Mouse (Mus musculus) hematopoietic stem cell, adult 5-6 weeks (primary cell): Measurements from ENCODE around the gene Hist1h2ag. TPM values are rescaled to one million over a fixed set of nuclear protein-coding genes. Genes with fewer than 3 reads are reported as not detected.
"Not testable (repeated sequence)": the region's sequence is repeated elsewhere in the genome, so short reads cannot be mapped to it uniquely, and the experiment has no call there.

ENCODE experiments used
- ATAC-seq, 2 experiments: fragments of 125-278 bp in 1 of 2; replicated peaks in 1 of 2; 2 replicates each; pipeline ENCODE4 v1.8.0; 2016 to 2017; ENCODE audit warnings: inconsistent platforms in 2 of 2, mild to moderate bottlenecking in 2 of 2, moderate number of reproducible peaks in 2 of 2, low read depth in 1 of 2, moderate TSS enrichment in 1 of 2; ENCODE audit not compliant: low FRiP score in 2 of 2, poor library complexity in 2 of 2, severe bottlenecking in 2 of 2, insufficient read depth in 1 of 2, low TSS enrichment in 1 of 2
- total RNA-seq: library from RNA; stranded (forward); fragments of 172-1452, 232-1000 nt; gene quantifications from 2 replicates; pipeline ENCODE4 v1.2.3, GENCODE M21; 2017

Hist1h2ag gene
- 548 and 583 TPM in 2 replicates for total RNA-seq

DNA sequence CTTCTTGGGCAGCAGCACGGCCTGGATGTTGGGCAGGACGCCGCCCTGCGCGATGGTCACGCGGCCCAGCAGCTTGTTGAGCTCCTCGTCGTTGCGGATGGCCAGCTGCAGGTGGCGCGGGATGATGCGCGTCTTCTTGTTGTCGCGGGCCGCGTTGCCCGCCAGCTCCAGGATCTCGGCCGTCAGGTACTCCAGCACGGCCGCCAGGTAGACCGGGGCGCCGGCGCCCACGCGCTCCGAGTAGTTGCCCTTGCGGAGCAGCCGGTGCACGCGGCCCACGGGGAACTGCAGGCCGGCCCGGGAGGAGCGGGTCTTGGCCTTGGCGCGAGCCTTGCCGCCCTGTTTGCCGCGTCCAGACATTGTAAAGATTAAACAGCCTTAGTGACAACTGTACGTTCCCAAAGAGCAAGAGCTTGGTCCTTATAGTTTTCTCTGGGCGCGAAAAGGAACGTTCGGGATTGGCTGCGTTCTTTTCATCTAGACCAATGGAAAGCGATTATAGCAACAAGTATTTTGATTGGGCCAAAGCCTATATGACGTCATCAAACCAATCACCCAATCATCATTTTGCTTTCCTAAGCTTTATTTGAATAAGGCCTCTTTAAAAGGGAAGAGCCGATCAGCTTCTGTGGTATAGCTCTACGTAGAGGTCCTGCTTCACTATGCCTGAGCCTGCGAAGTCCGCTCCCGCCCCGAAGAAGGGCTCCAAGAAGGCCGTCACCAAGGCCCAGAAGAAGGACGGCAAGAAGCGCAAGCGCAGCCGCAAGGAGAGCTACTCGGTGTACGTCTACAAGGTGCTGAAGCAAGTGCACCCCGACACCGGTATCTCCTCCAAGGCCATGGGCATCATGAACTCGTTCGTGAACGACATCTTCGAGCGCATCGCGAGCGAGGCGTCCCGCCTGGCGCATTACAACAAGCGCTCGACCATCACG, at the start of gene Hist1h2ag, which contains the start of gene Hist1h2bj:
TSS of gene Hist1h2ag (minus strand) at position 377 of the 935 bp plus-strand sequence.
TSS of gene Hist1h2bj (plus strand) at position 647 of the 935 bp plus-strand sequence.
- ATAC-seq, result peak; percentile 79 to 86

GRCm38 (mm10) chr13:22084140-22084539, 41.4 kb upstream of the Hist1h2ag start, which contains the start of gene Vmn1r188:
TSS of gene Vmn1r188 (plus strand) at chr13:22084440.
- ATAC-seq, result not testable (repeated sequence)

DNA sequence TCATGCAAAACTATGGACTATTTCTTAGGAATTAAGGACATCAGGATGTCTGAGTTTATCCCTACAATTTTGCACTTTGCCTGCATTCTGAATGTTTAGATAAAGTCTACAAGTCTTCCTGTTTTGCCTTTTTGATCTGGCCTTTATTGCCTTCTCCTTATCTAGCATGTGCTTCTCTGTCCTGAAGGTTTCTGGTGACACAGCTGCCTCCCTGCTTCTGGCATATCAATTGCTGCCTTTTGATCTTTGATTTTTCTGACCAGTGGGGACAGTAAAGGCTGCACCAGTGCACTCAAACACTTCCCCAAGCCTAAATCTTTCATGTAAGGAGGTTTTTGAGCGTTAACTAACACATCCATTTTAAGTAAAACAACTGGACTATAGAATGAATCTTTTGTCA, 20.7 kb upstream of the Hist1h2ag start:
- no peak for ATAC-seq

DNA sequence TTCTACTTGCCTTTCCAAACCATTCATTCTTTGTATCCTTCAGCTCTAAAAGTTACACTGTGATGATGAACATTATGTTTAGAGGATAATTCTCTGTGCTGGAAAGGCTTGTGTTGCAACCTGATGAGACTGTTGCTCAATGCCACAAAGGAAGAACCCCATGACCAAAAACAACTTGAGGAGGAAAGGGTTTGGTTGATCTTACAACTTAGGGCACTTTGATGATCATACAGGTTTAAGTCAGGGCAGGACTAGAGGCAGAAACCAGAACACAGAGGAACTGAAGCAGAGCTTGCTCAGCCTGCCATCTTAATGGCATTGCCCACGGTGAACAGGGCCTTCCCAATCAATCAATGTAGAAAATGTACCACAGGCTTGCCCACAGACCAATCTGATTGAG, 18.7 kb upstream of the Hist1h2ag start:
- ATAC-seq, result no peak

DNA sequence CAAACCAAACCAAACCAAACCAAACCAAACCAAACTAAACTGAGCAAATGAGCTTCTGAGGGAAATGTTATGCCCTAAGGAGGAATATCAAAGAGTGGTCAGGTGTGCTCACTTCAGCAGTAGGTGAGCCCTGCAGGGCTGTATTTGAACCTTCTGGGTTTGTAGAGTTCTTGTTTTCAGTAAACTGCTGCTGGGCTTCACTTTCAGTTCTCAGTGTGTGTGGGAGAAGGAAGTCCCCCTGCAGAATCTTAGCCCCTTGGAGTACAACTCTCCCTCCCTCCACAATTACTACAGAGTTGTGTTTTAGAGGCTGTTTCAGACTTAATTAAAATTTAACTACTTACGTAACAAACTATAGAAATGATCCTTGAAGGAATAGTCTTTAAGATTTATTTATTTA, 11.0 kb upstream of the Hist1h2ag start:
- no peak for ATAC-seq

DNA sequence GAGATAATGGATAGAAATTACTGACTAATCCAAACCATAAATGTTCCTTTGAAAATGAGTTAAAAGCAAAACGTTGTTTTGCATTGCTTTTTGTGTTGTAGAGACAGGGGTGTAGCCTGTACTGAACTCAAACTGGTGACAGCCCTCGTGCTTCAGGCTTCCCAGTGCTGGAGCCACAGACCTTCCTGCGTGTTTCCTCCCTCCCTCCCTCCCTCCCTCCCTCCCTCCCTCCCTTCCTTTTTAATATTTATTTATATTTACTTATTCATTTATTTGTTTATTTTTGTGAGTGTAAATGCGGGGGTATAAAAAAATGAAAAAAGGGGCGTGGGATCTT, 8.7 kb upstream of the Hist1h2ag start:
- ATAC-seq, result no peak

- peak; percentile 95 to 96 for ATAC-seq
Observed at GRCm38 (mm10) chr13:22050591-22051522, 8.1 kb upstream of the Hist1h2ag start.

- ATAC-seq, result peak; percentile 18 to 38; a peak in 2 of 4 replicates
Observed at GRCm38 (mm10) chr13:22049737-22050440, 7.1 kb upstream of the Hist1h2ag start.

GRCm38 (mm10) chr13:22049041-22049440, 6.3 kb upstream of the Hist1h2ag start:
- no peak for ATAC-seq

- no peak for ATAC-seq
Observed at GRCm38 (mm10) chr13:22045311-22045710, 2.6 kb upstream of the Hist1h2ag start.

DNA sequence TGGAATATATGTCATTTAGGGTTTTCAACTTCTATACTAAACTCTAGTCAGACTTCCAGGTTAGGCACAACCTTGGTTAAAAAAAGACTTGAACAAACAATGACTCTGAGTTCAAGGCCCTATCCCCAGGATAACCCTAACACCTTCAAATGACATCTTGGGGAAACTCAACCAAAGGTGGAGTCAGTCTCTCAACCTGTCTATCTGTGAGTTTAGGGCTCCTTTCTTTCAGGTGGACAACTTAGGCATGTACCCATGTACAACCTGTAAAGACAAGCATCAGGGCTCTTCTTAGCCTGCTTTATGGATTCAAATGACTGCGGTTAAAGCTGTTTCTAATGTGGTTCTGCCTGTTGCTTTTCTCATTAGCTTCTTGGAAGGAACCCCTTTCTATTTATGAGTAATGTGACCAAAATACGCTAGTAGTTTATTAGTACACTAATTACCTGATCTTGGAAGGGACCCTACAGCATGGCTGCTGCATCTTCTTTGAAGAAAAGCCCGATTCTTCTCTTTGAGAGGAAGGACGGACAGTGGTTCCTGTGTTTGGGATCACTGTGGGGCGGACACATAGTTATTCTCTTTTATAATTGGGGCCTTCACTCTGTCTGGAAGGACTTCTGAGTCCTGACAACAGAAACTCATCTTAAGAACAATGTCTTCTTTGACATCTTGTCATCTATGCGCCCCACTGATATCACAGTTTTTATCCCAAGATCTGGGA, 1.9 kb upstream of the Hist1h2ag start:
- ATAC-seq, result no peak

DNA sequence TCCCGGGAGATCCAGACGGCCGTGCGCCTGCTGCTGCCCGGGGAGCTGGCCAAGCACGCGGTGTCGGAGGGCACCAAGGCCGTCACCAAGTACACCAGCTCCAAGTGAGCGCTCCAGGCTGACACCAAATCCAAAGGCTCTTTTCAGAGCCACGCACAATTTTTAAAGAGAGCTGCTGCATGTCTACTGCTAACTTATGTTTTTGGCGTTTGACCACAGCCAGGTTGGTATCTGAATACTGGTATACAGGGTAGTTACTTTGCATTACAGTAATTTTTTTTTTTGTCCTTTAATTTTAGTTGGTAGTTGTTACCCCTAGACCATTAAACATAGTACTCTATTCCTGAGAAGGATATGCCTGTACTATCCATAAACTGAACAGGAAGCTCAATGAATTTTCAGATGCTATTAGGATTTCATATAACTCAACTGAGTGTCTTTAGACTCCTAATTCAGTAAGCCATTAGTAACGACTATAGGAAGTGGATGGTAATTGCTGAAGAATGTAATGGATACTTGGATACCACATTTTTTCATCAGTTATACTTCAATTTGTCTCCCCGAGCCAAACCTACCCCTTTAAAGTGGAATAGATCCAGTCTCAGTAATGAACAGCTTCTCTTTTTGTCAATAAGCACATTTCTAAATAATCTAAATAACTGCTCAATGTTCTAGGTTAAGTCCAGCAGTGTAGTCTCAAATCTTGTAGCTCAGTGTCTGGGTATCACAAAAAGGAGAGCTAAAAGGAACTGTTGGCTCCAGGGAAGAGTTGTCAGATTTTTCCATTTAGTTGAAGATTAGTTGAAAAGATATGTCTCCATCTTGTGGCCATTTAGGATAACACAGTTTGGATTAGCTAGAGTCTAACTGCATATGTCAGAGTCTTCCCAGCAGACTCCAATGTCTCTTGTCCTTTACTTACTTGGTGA, 1.0 kb upstream of the Hist1h2ag start:
- ATAC-seq, result no peak

- no peak for ATAC-seq
Observed at GRCm38 (mm10) chr13:22041651-22042567, 835 bp downstream of the Hist1h2ag start.

DNA sequence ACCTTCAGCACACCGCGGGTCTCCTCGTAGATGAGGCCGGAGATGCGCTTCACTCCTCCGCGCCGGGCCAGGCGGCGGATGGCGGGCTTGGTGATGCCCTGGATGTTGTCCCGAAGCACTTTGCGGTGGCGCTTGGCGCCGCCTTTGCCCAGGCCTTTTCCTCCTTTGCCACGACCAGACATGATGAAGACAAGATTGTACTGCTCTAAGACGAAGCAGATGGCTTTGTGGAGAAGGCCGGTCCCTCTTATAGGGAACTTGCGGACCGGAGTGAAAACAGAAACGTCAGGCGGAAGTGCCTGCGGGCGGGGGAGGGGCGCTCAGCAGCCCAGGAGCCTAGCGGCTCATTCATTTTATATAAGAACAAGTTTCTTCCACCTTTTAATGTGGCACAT, 1.6 kb downstream of the Hist1h2ag start, which contains the start of gene Hist1h4i:
TSS of gene Hist1h4i (minus strand) at position 221 of the 395 bp plus-strand sequence.
- peak; percentile 57 to 61 for ATAC-seq
